In the genomic region with DNA sequence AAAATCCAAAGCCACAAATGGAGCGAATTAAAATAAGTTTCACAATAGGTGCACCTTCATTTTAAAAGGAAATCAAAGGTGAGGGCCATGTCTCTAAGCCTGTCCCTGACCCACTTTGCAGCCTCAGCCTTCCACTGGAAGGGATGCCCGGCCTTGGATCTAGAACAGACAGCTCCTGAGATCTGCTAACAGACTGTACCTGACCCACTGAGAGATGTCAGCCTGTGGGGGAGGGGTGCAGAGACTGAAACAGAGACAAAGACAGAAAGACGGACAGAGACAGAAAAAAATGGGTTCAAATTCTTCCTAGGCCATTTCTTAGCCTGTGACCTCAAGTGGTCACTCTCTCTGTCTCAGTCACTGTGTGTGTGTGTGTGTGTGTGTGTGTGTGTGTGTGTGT, we compare ENCODE assay signal across 28 mouse cellular contexts. TPM values are rescaled to one million over a fixed set of nuclear protein-coding genes. Genes with fewer than 3 reads are reported as not detected.
DNase-seq lines count a peak whose midpoint lies in the region; ATAC-seq lines count a peak whose summit lies in the region.
"Had no signal": no experiment of that assay in that cellular context is flagged by ENCODE, and none has a peak within 500 bp of the region (broad histone marks: within the 10 kb centered on the region; RNA-seq: fewer than 3 reads in every experiment).

No protein-coding gene starts in this region.

- no peaks in the 10 kb centered on the region for H3K27me3 ChIP-seq in hindbrain, embryonic 13.5 days
- H3K27me3 ChIP-seq in hindbrain, embryonic 10.5 days (ENCODE audit: insufficient read depth, poor library complexity, severe bottlenecking): peaks cover 18% of the 10 kb centered on the region
- H3K27me3 ChIP-seq in midbrain, embryonic 13.5 days: no peaks in the 10 kb centered on the region
- H3K27me3 ChIP-seq: heart, embryonic 12.5 days; hindbrain, embryonic 15.5 days; limb, embryonic 13.5 days; midbrain, embryonic 12.5 days had no signal

- no peak overlapping the region for H3K4me2 ChIP-seq in hindbrain, embryonic 13.5 days
- no peak overlapping the region for H3K4me2 ChIP-seq in midbrain, embryonic 13.5 days (replicated peaks)
- H3K4me2 ChIP-seq: heart, embryonic 12.5 days; hindbrain, embryonic 15.5 days; limb, embryonic 13.5 days; liver, embryonic 12.5 days; midbrain, embryonic 12.5 days had no signal

- 76% methylated on average over 3 of the region's 3 CpGs for WGBS in hindbrain, embryonic 13.5 days
- WGBS in hindbrain, embryonic 10.5 days: 82% methylated on average over 3 of the region's 3 CpGs
- WGBS in midbrain, embryonic 13.5 days: 83% methylated on average over 3 of the region's 3 CpGs

- ATAC-seq in hindbrain, embryonic 13.5 days (ENCODE audit: low FRiP score): no peak
- no peak for ATAC-seq in midbrain, embryonic 13.5 days
- ATAC-seq: liver, embryonic 12.5 days; liver, postnatal 0 days; lung, postnatal 0 days; Patski had no signal

- no peak overlapping the region for H3K9ac ChIP-seq in hindbrain, embryonic 13.5 days
- H3K9ac ChIP-seq in midbrain, embryonic 13.5 days (replicated peaks): no peak overlapping the region
- H3K9ac ChIP-seq: heart, embryonic 12.5 days; hindbrain, embryonic 15.5 days; limb, embryonic 13.5 days; liver, embryonic 12.5 days; liver, postnatal 0 days; midbrain, embryonic 12.5 days had no signal

- no peak overlapping the region for H3K4me3 ChIP-seq in hindbrain, embryonic 13.5 days
- no peak overlapping the region for H3K4me3 ChIP-seq in hindbrain, embryonic 10.5 days
- H3K4me3 ChIP-seq in midbrain, embryonic 13.5 days (replicated peaks): no peak overlapping the region
- H3K4me3 ChIP-seq: heart, adult 2 months; heart, embryonic 12.5 days; hindbrain, embryonic 15.5 days; limb, embryonic 13.5 days; liver, embryonic 12.5 days; megakaryocyte, embryonic 14.5 days; midbrain, embryonic 12.5 days had no signal

- H3K36me3 ChIP-seq in hindbrain, embryonic 13.5 days: no peaks in the 10 kb centered on the region
- H3K36me3 ChIP-seq in hindbrain, embryonic 10.5 days: no peaks in the 10 kb centered on the region; the same call in 1 of the 2 replicates
- no peaks in the 10 kb centered on the region for H3K36me3 ChIP-seq in midbrain, embryonic 13.5 days
- H3K36me3 ChIP-seq: heart, embryonic 12.5 days; hindbrain, embryonic 15.5 days; limb, embryonic 13.5 days; liver, embryonic 12.5 days; midbrain, embryonic 12.5 days had no signal

- H3K9me3 ChIP-seq in hindbrain, embryonic 13.5 days: no peaks in the 10 kb centered on the region
- peaks cover 3% of the 10 kb centered on the region; the same call in 1 of the 2 replicates for H3K9me3 ChIP-seq in hindbrain, embryonic 10.5 days
- H3K9me3 ChIP-seq in midbrain, embryonic 13.5 days: no peaks in the 10 kb centered on the region
- H3K9me3 ChIP-seq: hindbrain, embryonic 15.5 days; limb, embryonic 13.5 days; liver, embryonic 12.5 days; midbrain, embryonic 12.5 days had no signal

- peaks cover 95% of the 10 kb centered on the region for H3K4me1 ChIP-seq in hindbrain, embryonic 13.5 days (replicated peaks)
- H3K4me1 ChIP-seq in hindbrain, embryonic 10.5 days (replicated peaks): peaks cover 71% of the 10 kb centered on the region
- peaks cover 95% of the 10 kb centered on the region for H3K4me1 ChIP-seq in midbrain, embryonic 13.5 days (replicated peaks)
- H3K4me1 ChIP-seq: liver, embryonic 12.5 days; megakaryocyte, embryonic 14.5 days had no signal

- 0 out of 2 replicates have a peak overlapping the region, but pooled peaks have one; percentile 52 for H3K27ac ChIP-seq in hindbrain, embryonic 13.5 days
- no peak overlapping the region for H3K27ac ChIP-seq in hindbrain, embryonic 10.5 days
- no peak overlapping the region for H3K27ac ChIP-seq in midbrain, embryonic 13.5 days
- H3K27ac ChIP-seq: heart, adult 2 months; kidney, postnatal 0 days; limb, embryonic 13.5 days; liver, embryonic 12.5 days; midbrain, embryonic 12.5 days had no signal

- peak; percentile 35 for DNase-seq in adrenal gland, adult 2 months
- DNase-seq in adrenal gland, postnatal 25 days: no peak
- DNase-seq in hindbrain, embryonic 10.5 days (ENCODE audit: low spot score): no peak
- DNase-seq in adrenal gland, postnatal 10 days: peak; percentile 25
- peak; percentile 65 for DNase-seq in induced T-regulatory cell, adult 2 months (ENCODE audit: low read depth)
- DNase-seq: cerebellum, adult 9-10 months; cerebellum, postnatal 36 days; heart, adult 2 months; heart, postnatal 4 days; kidney, adult 18-20 months; kidney, postnatal 4 days; liver, postnatal 0 days; lung, postnatal 4 days; retina, postnatal 1 day; right cerebral cortex, postnatal 14 days; thymus, postnatal 14 days had no signal

RNA-seq across cellular contexts. Expression of a gene that starts 35.1 kb away (rescaled TPM):
- under 1 TPM; 0.20 to 0.59 TPM for total RNA-seq in adrenal gland, adult 2 months (2021)
- 0.66 and 1.3 TPM in 2 replicates for polyA plus RNA-seq in adrenal gland, adult 2 months (2012; rRNA removed)
- 0.18 and 0.38 TPM in 2 replicates for total RNA-seq in adrenal gland, postnatal 25 days (2021)
- 27.0 and 31.0 TPM in 2 replicates for polyA plus RNA-seq in hindbrain, embryonic 13.5 days (2015; fragmentation: Nextera tagmentation; extraction: Ambion mirVana)
- 3.0 and 3.3 TPM in 2 replicates for polyA plus RNA-seq in hindbrain, embryonic 10.5 days (2016; fragmentation: Nextera tagmentation; extraction: Ambion mirVana)
- total RNA-seq in adrenal gland, postnatal 10 days (2021): 1 to 10 TPM; 1.7 to 1.9 TPM
- 19.2 and 27.0 TPM in 2 replicates for polyA plus RNA-seq in midbrain, embryonic 13.5 days (2015; fragmentation: Nextera tagmentation; extraction: Ambion mirVana)
- total RNA-seq: MEL had no signal
- polyA plus RNA-seq: liver, postnatal 0 days had no signal

Comparison
In these comparisons a context has a peak if more than half of its experiments do, and no peak if none do; other contexts are left out.
1. DNase-seq: peak in adrenal gland, adult 2 months (single experiment), adrenal gland, postnatal 10 days (single experiment) and induced T-regulatory cell, adult 2 months (single experiment); none in adrenal gland, postnatal 25 days (single experiment) and hindbrain, embryonic 10.5 days (single experiment).